Mouse (Mus musculus): ENCODE results near the gene Kcnip2. TPM values are rescaled to one million over a fixed set of nuclear protein-coding genes. Genes with fewer than 3 reads are reported as not detected.
A peak's percentile ranks its signal among the peaks of the same experiment; 100 is the strongest.
"Not testable (repeated sequence)": the region's sequence is repeated elsewhere in the genome, so short reads cannot be mapped to it uniquely, and the experiment has no call there.

Gene Kcnip2
- total RNA-seq, 4 experiments from 2014 or later: 0.39 to 0.78 (median 0.58) TPM

- DNase-seq (ENCODE audit: low spot score in 2 of 2): no peak
These were observed 3.7 kb downstream of the Kcnip2 start for GRCm38 (mm10) chr19:45812115-45812514.

- DNase-seq (ENCODE audit: low spot score in 2 of 2): no peak
These were observed 4.7 kb downstream of the Kcnip2 start for GRCm38 (mm10) chr19:45811028-45811674.

GRCm38 (mm10) chr19:45807732-45808131 is 8.1 kb downstream of the Kcnip2 start:
- DNase-seq (ENCODE audit: low spot score in 2 of 2): no peak

GRCm38 (mm10) chr19:45805817-45806216 is 10.0 kb downstream of the Kcnip2 start:
- DNase-seq (ENCODE audit: low spot score in 2 of 2): not testable (repeated sequence)

GRCm38 (mm10) chr19:45804593-45805368 is 11.1 kb downstream of the Kcnip2 start:
- DNase-seq (ENCODE audit: low spot score in 2 of 2): no peak

- DNase-seq (ENCODE audit: low spot score in 2 of 2): no peak
These were observed 12.5 kb downstream of the Kcnip2 start for GRCm38 (mm10) chr19:45803408-45803807.

- no peak for DNase-seq (ENCODE audit: low spot score in 2 of 2)
These were observed 13.2 kb downstream of the Kcnip2 start for GRCm38 (mm10) chr19:45802702-45803101.

- no peak for DNase-seq (ENCODE audit: low spot score in 2 of 2)
These were observed 19.0 kb downstream of the Kcnip2 start for GRCm38 (mm10) chr19:45796879-45797278.

- DNase-seq (ENCODE audit: low spot score in 2 of 2): no peak
These were observed 19.8 kb downstream of the Kcnip2 start for GRCm38 (mm10) chr19:45796061-45796556.

GRCm38 (mm10) chr19:45795406-45795944 is 20.4 kb downstream of the Kcnip2 start:
- no peak for DNase-seq (ENCODE audit: low spot score in 2 of 2)

GRCm38 (mm10) chr19:45794718-45795117 is 21.1 kb downstream of the Kcnip2 start:
- no peak for DNase-seq (ENCODE audit: low spot score in 2 of 2)

- DNase-seq (ENCODE audit: low spot score in 2 of 2): no peak
These were observed 23.5 kb downstream of the Kcnip2 start for GRCm38 (mm10) chr19:45792404-45792803.

GRCm38 (mm10) chr19:45789888-45790874 is 25.7 kb downstream of the Kcnip2 start:
- no peak for DNase-seq (ENCODE audit: low spot score in 2 of 2)

- DNase-seq (ENCODE audit: low spot score in 2 of 2): no peak
These were observed 26.5 kb downstream of the Kcnip2 start for GRCm38 (mm10) chr19:45789365-45789764.

GRCm38 (mm10) chr19:45788337-45788736 is 27.5 kb downstream of the Kcnip2 start:
- no peak for DNase-seq (ENCODE audit: low spot score in 2 of 2)

- DNase-seq (ENCODE audit: low spot score in 2 of 2): no peak
These were observed 28.4 kb downstream of the Kcnip2 start for GRCm38 (mm10) chr19:45787450-45787849.

- no peak for DNase-seq (ENCODE audit: low spot score in 2 of 2)
These were observed 30.4 kb downstream of the Kcnip2 start for GRCm38 (mm10) chr19:45785470-45785869.

GRCm38 (mm10) chr19:45783933-45784576 is 31.8 kb downstream of the Kcnip2 start:
- no peak for DNase-seq (ENCODE audit: low spot score in 2 of 2)

GRCm38 (mm10) chr19:45783181-45783932 is 32.5 kb downstream of the Kcnip2 start, which contains the start of gene Mgea5:
TSS of gene Mgea5 (minus strand) at chr19:45783837.
- peak; percentile 96 to 97 for DNase-seq (ENCODE audit: low spot score in 2 of 2)
